Mouse (Mus musculus) kidney, embryonic 16.5 days (tissue): ENCODE data around the gene H2-Oa. TPM values are rescaled to one million over a fixed set of nuclear protein-coding genes. Genes with fewer than 3 reads are reported as not detected.

Source experiments
- ATAC-seq: fragments of 200-750 bp; cut with Nextera tagmentation; 2 replicates; pipeline ENCODE4 v1.8.0; 2017; ENCODE audit warnings: moderate TSS enrichment; ENCODE audit not compliant: low FRiP score, low TSS enrichment
- H3K27ac ChIP-seq: fragments of 300-500 bp; sonication (generic); 2 replicates; pipeline ENCODE4 v1.5.1; 2014; ENCODE audit warnings: low read length
- H3K27me3 ChIP-seq: fragments of 300-500 bp; sonication (generic); 2 replicates; pipeline ENCODE4 v1.6.1; 2014; ENCODE audit warnings: low read length, control low read depth, mixed read lengths; ENCODE audit not compliant: insufficient read depth
- H3K36me3 ChIP-seq: fragments of 300-500 bp; sonication (generic); 2 replicates; pipeline ENCODE4 v1.6.1; 2014; ENCODE audit warnings: low read length, control low read depth, mixed read lengths; ENCODE audit not compliant: insufficient read depth
- H3K4me1 ChIP-seq: fragments of 300-500 bp; sonication (generic); 2 replicates; pipeline ENCODE4 v1.6.1; 2014; ENCODE audit warnings: low read length, control low read depth, mixed read lengths; ENCODE audit not compliant: insufficient read depth
- H3K4me2 ChIP-seq: fragments of 300-500 bp; sonication (generic); replicated peaks from 2 replicates; pipeline ENCODE4 v1.6.1; 2014; ENCODE audit warnings: low read depth, low read length
- H3K4me3 ChIP-seq: fragments of 300-500 bp; sonication (generic); 2 replicates; pipeline ENCODE4 v1.5.1; 2014; ENCODE audit warnings: mild to moderate bottlenecking, low read length
- H3K9ac ChIP-seq: fragments of 300-500 bp; sonication (generic); replicated peaks from 2 replicates; pipeline ENCODE4 v1.6.1; 2014; ENCODE audit warnings: low read length
- H3K9me3 ChIP-seq: fragments of 300-500 bp; sonication (generic); 2 replicates; pipeline ENCODE4 v1.6.1; 2016; ENCODE audit warnings: low read length, control low read depth
- WGBS: fragments of 180-500 bp; shearing (Covaris S2); extraction: QIAGEN DNeasy Blood & Tissue Kit; methylation state at CpG from one replicate; pipeline ENCODE4 v1.1.7; 2014; 5-methylcytosine and 5-hydroxymethylcytosine counted together
- polyA plus RNA-seq: library from polyadenylated mRNA; unstranded; fragments of >200 nt; fragmentation: Nextera tagmentation; extraction: Ambion mirVana; gene quantifications from 2 replicates; pipeline ENCODE4 v1.2.1, GENCODE M21; 2015

Gene H2-Oa
- polyA plus RNA-seq, 1 experiment from 2014 or later, result 0.52 TPM

- no peak overlapping the region for H3K9ac ChIP-seq
- no peak overlapping the region for H3K27ac ChIP-seq
- H3K4me3 ChIP-seq, result no peak overlapping the region
- 20% methylated on average over 5 of the region's 5 CpGs for WGBS
- H3K4me1 ChIP-seq, result no peaks in the 10 kb centered on the region
- H3K36me3 ChIP-seq, result no peaks in the 10 kb centered on the region
- H3K4me2 ChIP-seq, result no peak overlapping the region
- H3K9me3 ChIP-seq, result no peaks in the 10 kb centered on the region
- peaks cover 23% of the 10 kb centered on the region for H3K27me3 ChIP-seq
- peak; percentile 62 for ATAC-seq
Measured at GRCm38 (mm10) chr17:34079621-34080020, 12.5 kb upstream of the H2-Oa start.

DNA sequence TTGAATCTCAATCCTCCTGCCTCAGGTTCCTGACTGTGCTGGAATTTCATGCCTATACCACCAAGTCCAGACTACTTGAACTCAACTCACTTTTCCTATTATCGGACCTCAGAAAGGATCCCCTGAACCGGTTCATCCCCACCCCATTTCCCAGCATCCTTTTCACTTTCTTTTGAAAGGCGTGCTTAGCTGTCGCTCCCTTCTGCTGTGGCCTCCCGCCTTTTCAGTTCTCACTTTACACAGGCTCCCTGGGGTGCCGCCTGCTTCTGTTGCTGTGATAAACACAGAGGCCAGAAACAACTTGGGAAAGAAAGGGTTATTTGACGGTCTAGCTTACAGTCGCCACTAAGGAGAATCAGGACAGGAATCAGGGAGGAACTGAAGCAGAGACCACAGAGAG is 9.0 kb upstream of the H2-Oa start:
- 11% methylated on average over 8 of the region's 8 CpGs for WGBS
- no peak overlapping the region for H3K27ac ChIP-seq
- H3K4me1 ChIP-seq, result no peaks in the 10 kb centered on the region
- H3K9ac ChIP-seq, result no peak overlapping the region
- peaks cover 4% of the 10 kb centered on the region; the same call in 1 of the 2 replicates for H3K27me3 ChIP-seq
- no peaks in the 10 kb centered on the region for H3K36me3 ChIP-seq
- no peak overlapping the region for H3K4me3 ChIP-seq
- H3K4me2 ChIP-seq, result no peak overlapping the region
- ATAC-seq, result no peak
- no peaks in the 10 kb centered on the region for H3K9me3 ChIP-seq

GRCm38 (mm10) chr17:34087386-34087785 is 4.8 kb upstream of the H2-Oa start:
- H3K9me3 ChIP-seq, result no peaks in the 10 kb centered on the region
- H3K27ac ChIP-seq, result no peak overlapping the region
- no peak overlapping the region for H3K4me3 ChIP-seq
- no peak overlapping the region for H3K4me2 ChIP-seq
- no peak overlapping the region for H3K9ac ChIP-seq
- no peaks in the 10 kb centered on the region for H3K36me3 ChIP-seq
- no peak for ATAC-seq
- WGBS, result 51% methylated on average over 2 of the region's 2 CpGs
- peaks cover 4% of the 10 kb centered on the region; the same call in 1 of the 2 replicates for H3K27me3 ChIP-seq
- no peaks in the 10 kb centered on the region for H3K4me1 ChIP-seq

GRCm38 (mm10) chr17:34088124-34088523 is 4.0 kb upstream of the H2-Oa start:
- Histone ChIP-seq H3K27me3 (peaks cover 2% of the 10 kb centered on the region; the same call in 1 of the 2 replicates), H3K9ac (no peak overlapping the region), H3K4me3 (no peak overlapping the region), H3K27ac (no peak overlapping the region), H3K4me2 (no peak overlapping the region), H3K9me3 (no peaks in the 10 kb centered on the region), H3K4me1 (peaks cover 1% of the 10 kb centered on the region), H3K36me3 (no peaks in the 10 kb centered on the region)
- 83% methylated on average over 11 of the region's 11 CpGs for WGBS
- ATAC-seq, result no peak

GRCm38 (mm10) chr17:34090923-34091322 is 1.2 kb upstream of the H2-Oa start:
- Histone ChIP-seq H3K9ac (no peak overlapping the region), H3K36me3 (no peaks in the 10 kb centered on the region), H3K4me2 (no peak overlapping the region), H3K27ac (no peak overlapping the region), H3K4me1 (peaks cover 5% of the 10 kb centered on the region), H3K9me3 (0 out of 2 replicates have a peak, but pooled peaks cover 4% of the 10 kb centered on the region), H3K4me3 (no peak overlapping the region), H3K27me3 (no peaks in the 10 kb centered on the region)
- WGBS, result 64% methylated on average over 7 of the region's 7 CpGs
- ATAC-seq, result no peak

DNA sequence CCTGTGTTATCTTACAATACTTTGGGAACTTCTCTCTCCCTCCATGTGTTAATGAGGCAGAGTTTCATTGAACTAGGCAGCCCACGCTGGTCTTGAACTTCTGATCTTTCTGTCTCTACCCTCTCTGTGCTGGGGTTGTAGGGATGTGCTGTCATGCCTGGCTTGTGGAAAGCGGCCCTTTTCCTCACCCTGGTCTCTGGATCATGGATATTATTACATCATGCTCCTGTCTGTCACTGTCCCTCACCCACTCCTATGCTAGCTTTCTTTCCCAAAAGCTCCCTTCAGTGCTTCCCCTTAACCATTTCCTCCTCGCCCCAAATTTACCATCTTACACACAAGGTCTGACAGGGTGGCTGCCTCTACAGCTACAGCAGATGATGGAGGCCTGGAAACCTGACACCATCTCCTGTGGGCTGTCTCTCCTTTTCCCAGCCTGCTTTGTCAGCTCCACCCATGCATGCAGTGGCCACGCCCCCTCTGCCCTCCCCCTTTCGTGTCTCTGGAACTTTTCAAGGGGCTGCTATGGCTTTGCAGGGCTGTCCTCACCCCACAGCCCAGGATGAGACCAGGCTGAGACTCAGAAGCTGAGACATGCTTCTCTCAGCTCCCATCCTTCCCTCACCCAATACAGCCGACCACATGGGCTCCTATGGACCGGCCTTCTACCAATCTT is 1.2 kb downstream of the H2-Oa start:
- Histone ChIP-seq H3K27ac (no peak overlapping the region), H3K9me3 (0 out of 2 replicates have a peak, but pooled peaks cover 4% of the 10 kb centered on the region), H3K27me3 (no peaks in the 10 kb centered on the region), H3K36me3 (no peaks in the 10 kb centered on the region), H3K4me2 (peak overlapping the region; percentile 14; the same call in 1 of the 2 replicates), H3K4me1 (peaks cover 5% of the 10 kb centered on the region), H3K9ac (no peak overlapping the region), H3K4me3 (no peak overlapping the region)
- ATAC-seq, result peak; percentile 88
- WGBS, result 32% methylated on average over 7 of the region's 7 CpGs

DNA sequence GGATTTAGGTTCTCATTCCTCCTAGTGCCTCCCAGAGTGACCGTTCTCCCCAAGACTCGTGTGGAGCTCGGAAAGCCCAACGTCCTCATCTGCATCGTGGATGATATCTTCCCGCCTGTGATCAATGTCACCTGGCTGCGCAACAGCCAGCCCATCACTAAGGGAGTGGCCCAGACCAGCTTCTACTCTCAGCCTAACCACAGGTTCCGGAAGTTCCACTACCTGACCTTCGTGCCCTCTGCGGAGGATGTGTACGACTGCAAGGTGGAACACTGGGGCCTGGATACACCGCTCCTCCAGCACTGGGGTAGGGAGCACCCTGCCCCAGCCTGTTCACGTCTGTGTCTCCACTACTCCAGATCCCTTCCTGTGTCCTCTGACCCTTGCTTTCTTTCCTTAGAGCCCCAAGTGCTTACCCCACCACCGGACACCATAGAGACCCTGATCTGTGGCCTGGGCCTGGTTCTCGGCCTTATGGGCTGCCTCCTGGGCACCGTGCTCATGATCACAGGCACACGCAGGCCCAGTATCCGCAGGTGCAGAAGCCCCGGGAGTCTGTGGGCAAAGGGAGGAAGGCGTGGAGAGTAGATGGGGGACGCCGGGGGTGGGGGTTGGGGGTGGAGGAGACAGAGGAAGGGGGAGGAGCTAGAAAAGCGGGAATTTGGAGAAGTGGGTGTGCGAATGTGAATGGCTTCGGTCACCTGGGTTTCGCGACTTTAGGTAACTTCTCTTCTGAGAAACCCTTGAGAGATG is 2.3 kb downstream of the H2-Oa start:
- peaks cover 5% of the 10 kb centered on the region for H3K4me1 ChIP-seq
- no peak overlapping the region for H3K9ac ChIP-seq
- H3K36me3 ChIP-seq, result no peaks in the 10 kb centered on the region
- no peak for ATAC-seq
- H3K9me3 ChIP-seq, result 0 out of 2 replicates have a peak, but pooled peaks cover 4% of the 10 kb centered on the region
- H3K27ac ChIP-seq, result no peak overlapping the region
- H3K4me2 ChIP-seq, result no peak overlapping the region
- H3K4me3 ChIP-seq, result no peak overlapping the region
- H3K27me3 ChIP-seq, result no peaks in the 10 kb centered on the region
- WGBS, result 86% methylated on average over 27 of the region's 27 CpGs

GRCm38 (mm10) chr17:34096497-34097010 is 4.4 kb downstream of the H2-Oa start:
- no peak overlapping the region for H3K4me2 ChIP-seq
- H3K9ac ChIP-seq, result no peak overlapping the region
- H3K4me1 ChIP-seq, result peaks cover 5% of the 10 kb centered on the region
- no peak overlapping the region for H3K27ac ChIP-seq
- H3K36me3 ChIP-seq, result no peaks in the 10 kb centered on the region
- H3K27me3 ChIP-seq, result no peaks in the 10 kb centered on the region
- no peak for ATAC-seq
- 0 out of 2 replicates have a peak, but pooled peaks cover 4% of the 10 kb centered on the region for H3K9me3 ChIP-seq
- H3K4me3 ChIP-seq, result no peak overlapping the region
- 76% methylated on average over 3 of the region's 3 CpGs for WGBS

DNA sequence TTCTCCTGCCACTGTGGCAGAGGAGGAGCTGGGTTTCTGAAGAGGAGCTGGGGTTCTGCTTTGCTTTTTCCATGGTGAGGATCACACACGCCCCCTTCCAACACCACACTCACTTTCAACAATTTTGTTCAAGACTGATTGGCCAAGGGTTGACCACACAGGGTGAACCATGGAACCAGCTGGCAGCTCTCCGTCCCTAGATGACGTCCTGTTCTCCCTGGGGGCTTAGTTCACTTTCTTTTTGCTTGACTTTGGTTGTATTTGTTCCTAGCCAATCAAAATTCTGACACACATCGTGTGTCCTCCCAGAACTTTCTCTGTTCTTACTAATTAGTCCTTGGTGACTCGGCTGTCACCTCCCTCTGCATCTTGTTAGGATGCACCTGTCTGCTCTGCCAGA is 5.1 kb downstream of the H2-Oa start:
- Histone ChIP-seq H3K27me3 (no peaks in the 10 kb centered on the region), H3K27ac (no peak overlapping the region), H3K36me3 (no peaks in the 10 kb centered on the region), H3K4me2 (no peak overlapping the region), H3K4me1 (peaks cover 8% of the 10 kb centered on the region), H3K9me3 (0 out of 2 replicates have a peak, but pooled peaks cover 4% of the 10 kb centered on the region), H3K9ac (no peak overlapping the region), H3K4me3 (no peak overlapping the region)
- ATAC-seq, result no peak
- WGBS, result 55% methylated on average over 5 of the region's 5 CpGs
